Mouse (Mus musculus) stomach, postnatal 0 days (tissue): ENCODE data around the gene Otogl.

Source experiments
- CTCF ChIP-seq: IDR thresholded peaks from 2 replicates; pipeline ENCODE4 v1.5.1; 2016; ENCODE audit warnings: antibody characterized with exemption, low read depth, mild to moderate bottlenecking, moderate library complexity
- EP300 ChIP-seq: optimal IDR thresholded peaks from 2 replicates; pipeline ENCODE3; 2016; ENCODE audit warnings: antibody characterized with exemption

DNA sequence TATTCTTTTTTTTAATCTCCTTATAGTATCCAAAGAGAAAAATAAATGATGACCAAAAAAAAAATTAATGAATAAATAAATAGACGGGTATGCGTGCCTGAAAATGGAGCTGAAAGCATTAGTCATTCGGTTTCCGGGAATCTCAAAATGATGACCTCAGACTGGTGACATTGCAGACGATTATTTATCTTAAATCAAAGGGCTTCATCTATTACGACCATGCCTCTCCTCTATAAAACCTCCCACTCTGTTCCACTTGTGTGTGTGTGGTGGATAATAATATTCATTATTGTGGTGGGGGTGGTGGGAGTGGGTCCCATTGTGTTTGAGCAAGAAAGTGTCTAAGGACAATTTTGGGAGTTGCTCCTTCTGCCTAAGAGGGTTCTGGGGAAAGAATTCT lies 12.0 kb downstream of the Otogl start:
- TF ChIP-seq CTCF (no peak), EP300 (no peak)
